Mouse (Mus musculus): ENCODE data around the gene Defb36. TPM values are rescaled to one million over a fixed set of nuclear protein-coding genes. Genes with fewer than 3 reads are reported as not detected.

Defb36 gene
- polyA plus RNA-seq, 1 experiment from 2014 or later, result not detected

- H3K27ac ChIP-seq, result no peak overlapping the region
- 0 out of 2 replicates have a peak overlapping the region, but pooled peaks have one; percentile 8 for H3K9ac ChIP-seq (replicated peaks)
- peaks cover 11% of the 10 kb centered on the region; the same call in 1 of the 2 replicates for H3K4me1 ChIP-seq (replicated peaks)
- no peak overlapping the region for H3K4me3 ChIP-seq (replicated peaks)
- no peaks in the 10 kb centered on the region for H3K9me3 ChIP-seq
- 0 out of 2 replicates have a peak, but pooled peaks have one; percentile 54 for ATAC-seq (ENCODE audit: insufficient number of reproducible peaks, insufficient read depth, low FRiP score, low TSS enrichment, low read depth)
- peaks cover 23% of the 10 kb centered on the region for H3K27me3 ChIP-seq
- H3K36me3 ChIP-seq, result no peaks in the 10 kb centered on the region
- 85% methylated on average over 6 of the region's 6 CpGs for WGBS
- H3K4me2 ChIP-seq, result no peak overlapping the region
Measured at GRCm38 (mm10) chr2:152637006-152637322, 32.8 kb downstream of the Defb36 start.

DNA sequence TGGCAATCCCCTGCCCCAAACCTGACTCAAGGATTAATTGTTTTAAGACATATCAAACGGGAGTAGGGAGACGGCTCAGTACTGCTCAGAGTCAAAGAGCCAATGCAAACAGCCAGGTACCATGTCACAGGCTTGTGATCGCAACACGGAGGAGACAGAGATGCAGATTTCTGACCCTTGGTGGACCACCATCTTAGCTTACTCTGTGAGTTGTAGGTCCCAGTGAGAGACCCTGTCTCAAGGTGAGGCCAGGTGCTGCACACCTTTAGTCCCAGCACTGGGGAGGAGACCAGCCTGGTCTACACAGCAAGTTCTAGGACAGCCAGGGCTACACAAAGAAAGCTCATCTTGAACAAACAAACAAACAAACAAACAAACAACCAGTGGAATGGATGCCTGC lies 33.3 kb downstream of the Defb36 start:
- no peaks in the 10 kb centered on the region for H3K9me3 ChIP-seq
- H3K27me3 ChIP-seq, result peaks cover 19% of the 10 kb centered on the region
- no peak overlapping the region for H3K4me2 ChIP-seq
- no peak overlapping the region for H3K4me3 ChIP-seq (replicated peaks)
- no peaks in the 10 kb centered on the region for H3K36me3 ChIP-seq
- H3K27ac ChIP-seq, result no peak overlapping the region
- H3K4me1 ChIP-seq (replicated peaks), result peaks cover 6% of the 10 kb centered on the region; the same call in 1 of the 2 replicates
- no peak overlapping the region for H3K9ac ChIP-seq (replicated peaks)
- no peak for ATAC-seq (ENCODE audit: insufficient number of reproducible peaks, insufficient read depth, low FRiP score, low TSS enrichment, low read depth)
- 81% methylated on average over 4 of the region's 4 CpGs for WGBS

DNA sequence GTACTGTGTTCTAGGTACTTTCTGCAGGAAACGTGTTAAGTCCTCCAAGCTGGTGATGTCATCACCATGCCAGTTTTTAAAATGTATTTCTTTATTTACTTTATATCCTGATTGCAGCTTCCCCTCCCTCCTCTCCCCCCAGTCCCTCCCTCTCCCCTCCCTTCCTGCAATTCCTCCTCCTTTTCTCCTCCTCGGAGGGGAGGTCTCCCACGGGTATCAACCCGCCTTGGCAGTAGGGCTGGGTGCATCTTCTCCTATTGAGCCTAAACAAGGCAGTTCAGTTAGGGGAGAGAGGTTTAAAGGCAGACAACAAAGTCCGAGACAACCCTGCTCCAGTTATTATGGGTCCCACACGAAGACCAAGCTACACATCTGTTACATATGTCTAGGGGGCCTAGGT lies 34.7 kb downstream of the Defb36 start:
- Histone ChIP-seq H3K27ac (no peak overlapping the region), H3K9me3 (no peaks in the 10 kb centered on the region), H3K9ac (replicated peaks) (no peak overlapping the region), H3K4me2 (no peak overlapping the region), H3K4me1 (replicated peaks) (no peaks in the 10 kb centered on the region), H3K4me3 (replicated peaks) (no peak overlapping the region), H3K36me3 (no peaks in the 10 kb centered on the region), H3K27me3 (peaks cover 10% of the 10 kb centered on the region)
- 65% methylated on average over 6 of the region's 6 CpGs for WGBS
- ATAC-seq (ENCODE audit: insufficient number of reproducible peaks, insufficient read depth, low FRiP score, low TSS enrichment, low read depth), result no peak

- Histone ChIP-seq H3K9me3 (no peaks in the 10 kb centered on the region), H3K4me3 (replicated peaks) (no peak overlapping the region), H3K27me3 (peaks cover 6% of the 10 kb centered on the region), H3K4me1 (replicated peaks) (no peaks in the 10 kb centered on the region), H3K9ac (replicated peaks) (no peak overlapping the region), H3K27ac (no peak overlapping the region), H3K36me3 (no peaks in the 10 kb centered on the region), H3K4me2 (no peak overlapping the region)
- ATAC-seq (ENCODE audit: insufficient number of reproducible peaks, insufficient read depth, low FRiP score, low TSS enrichment, low read depth), result no peak
- 32% methylated on average over 11 of the region's 11 CpGs for WGBS
Measured at GRCm38 (mm10) chr2:152639406-152640113, 35.4 kb downstream of the Defb36 start.

DNA sequence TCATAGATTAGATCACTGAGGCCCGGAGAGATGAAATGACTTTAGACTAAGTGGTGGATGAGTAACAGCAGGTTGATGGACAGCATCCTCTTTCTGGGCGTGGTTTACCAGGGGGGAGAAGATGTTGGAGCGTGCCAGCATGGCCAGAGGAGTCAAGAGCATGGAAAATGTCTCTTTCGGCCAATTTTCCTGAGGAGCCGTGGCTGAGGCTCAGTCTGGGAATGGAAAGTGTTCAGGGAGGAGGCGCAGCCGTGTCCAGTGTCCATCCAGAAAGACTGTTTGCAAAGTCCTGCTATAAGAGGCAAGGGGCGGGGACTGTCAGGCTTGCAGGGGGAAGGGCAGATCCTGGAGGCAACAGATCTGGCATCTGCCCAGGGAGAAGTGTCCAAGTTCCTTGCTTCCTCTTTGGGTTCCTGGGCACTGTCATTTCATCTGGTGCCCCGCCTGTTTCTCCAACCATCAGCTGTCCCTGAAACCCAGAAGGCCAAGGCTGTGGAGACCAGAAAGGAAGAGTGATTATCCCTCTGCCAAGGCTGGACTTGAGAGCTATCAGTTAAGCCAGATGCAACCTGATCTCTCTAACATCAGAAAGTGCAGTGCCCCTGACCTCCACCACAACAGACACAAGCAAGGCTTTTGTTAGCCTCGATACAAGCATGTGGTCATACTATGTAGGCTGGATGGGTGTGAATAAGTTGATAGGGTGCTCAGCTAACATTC lies 48.9 kb downstream of the Defb36 start:
- no peak for ATAC-seq (ENCODE audit: insufficient number of reproducible peaks, insufficient read depth, low FRiP score, low TSS enrichment, low read depth)
- no peak overlapping the region for H3K4me3 ChIP-seq (replicated peaks)
- H3K4me2 ChIP-seq, result no peak overlapping the region
- H3K27ac ChIP-seq, result no peak overlapping the region
- no peaks in the 10 kb centered on the region for H3K27me3 ChIP-seq
- no peak overlapping the region for H3K9ac ChIP-seq (replicated peaks)
- no peaks in the 10 kb centered on the region for H3K36me3 ChIP-seq
- H3K9me3 ChIP-seq, result peaks cover 2% of the 10 kb centered on the region
- WGBS, result 73% methylated on average over 10 of the region's 10 CpGs
- no peaks in the 10 kb centered on the region; the same call in 1 of the 2 replicates for H3K4me1 ChIP-seq (replicated peaks)

DNA sequence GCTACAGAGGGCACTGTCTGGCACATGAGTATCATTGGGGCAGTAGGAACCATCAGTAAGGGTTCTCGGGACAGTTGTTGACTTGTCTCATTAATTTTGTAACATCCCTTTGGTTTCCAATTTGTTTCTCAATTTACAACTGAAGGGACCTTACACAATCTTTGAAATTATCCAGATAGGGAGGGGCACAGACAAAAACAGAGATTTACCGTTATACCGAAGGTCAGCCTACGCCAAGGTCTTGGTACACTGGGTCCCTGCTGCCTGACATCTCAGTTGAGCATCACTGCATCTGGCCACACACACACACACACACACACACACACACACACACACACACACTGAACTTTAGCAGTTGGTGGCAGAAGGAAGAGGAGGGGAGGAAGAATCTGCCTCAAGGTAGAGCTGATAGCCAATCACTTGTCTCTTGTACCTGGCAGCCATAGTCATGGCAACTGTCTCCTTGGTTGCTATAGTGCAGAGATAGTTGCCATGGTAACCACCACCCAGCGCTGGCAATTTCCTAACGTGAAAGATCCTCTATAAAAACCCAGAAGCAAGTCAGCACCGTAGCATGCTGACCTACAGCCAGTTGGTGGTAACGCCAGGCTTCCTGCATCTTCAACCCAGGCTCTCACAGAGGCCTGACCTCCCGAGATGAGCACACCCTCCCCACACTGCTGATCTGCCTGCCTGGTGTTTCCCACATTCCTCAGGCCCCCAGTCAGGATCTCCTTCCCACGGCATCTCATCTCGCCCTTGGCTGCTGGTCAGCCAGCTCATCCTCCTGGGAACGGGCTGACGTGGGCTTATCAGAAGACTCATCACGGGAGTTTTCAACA lies 50.0 kb downstream of the Defb36 start:
- Histone ChIP-seq H3K9ac (replicated peaks) (no peak overlapping the region), H3K27me3 (no peaks in the 10 kb centered on the region), H3K27ac (no peak overlapping the region), H3K36me3 (no peaks in the 10 kb centered on the region), H3K4me1 (replicated peaks) (no peaks in the 10 kb centered on the region; the same call in 1 of the 2 replicates), H3K9me3 (peaks cover 5% of the 10 kb centered on the region), H3K4me2 (no peak overlapping the region), H3K4me3 (replicated peaks) (no peak overlapping the region)
- WGBS, result 47% methylated on average over 14 of the region's 14 CpGs
- no peak for ATAC-seq (ENCODE audit: insufficient number of reproducible peaks, insufficient read depth, low FRiP score, low TSS enrichment, low read depth)

GRCm38 (mm10) chr2:152657398-152657797 lies 53.3 kb downstream of the Defb36 start:
- no peak for ATAC-seq (ENCODE audit: insufficient number of reproducible peaks, insufficient read depth, low FRiP score, low TSS enrichment, low read depth)
- 56% methylated on average over 10 of the region's 10 CpGs for WGBS
- Histone ChIP-seq H3K4me1 (replicated peaks) (no peaks in the 10 kb centered on the region; the same call in 1 of the 2 replicates), H3K4me2 (no peak overlapping the region), H3K9ac (replicated peaks) (no peak overlapping the region), H3K9me3 (peaks cover 5% of the 10 kb centered on the region), H3K36me3 (no peaks in the 10 kb centered on the region), H3K4me3 (replicated peaks) (no peak overlapping the region), H3K27ac (no peak overlapping the region), H3K27me3 (no peaks in the 10 kb centered on the region)

- Histone ChIP-seq H3K27me3 (no peaks in the 10 kb centered on the region), H3K36me3 (no peaks in the 10 kb centered on the region), H3K4me3 (replicated peaks) (no peak overlapping the region), H3K9ac (replicated peaks) (no peak overlapping the region), H3K9me3 (peaks cover 5% of the 10 kb centered on the region), H3K27ac (no peak overlapping the region), H3K4me1 (replicated peaks) (no peaks in the 10 kb centered on the region), H3K4me2 (no peak overlapping the region)
- 75% methylated on average over 6 of the region's 6 CpGs for WGBS
- ATAC-seq (ENCODE audit: insufficient number of reproducible peaks, insufficient read depth, low FRiP score, low TSS enrichment, low read depth), result no peak
Measured at GRCm38 (mm10) chr2:152661163-152661562, 57.0 kb downstream of the Defb36 start.

Other genes starting within 250 kb of the Defb36 start
- gene Nrsn2, start 227.7 kb upstream of the Defb36 start, polyA plus RNA-seq (2016; fragmentation: Nextera tagmentation; extraction: Ambion mirVana), result 2.2 and 3.0 TPM in 2 replicates
- 15.6 and 16.8 TPM in 2 replicates for gene Sox12, start 206.3 kb upstream of the Defb36 start, polyA plus RNA-seq (2016; fragmentation: Nextera tagmentation; extraction: Ambion mirVana)
- 74.1 and 76.6 TPM in 2 replicates for gene Zcchc3, start 189.3 kb upstream of the Defb36 start, polyA plus RNA-seq (2016; fragmentation: Nextera tagmentation; extraction: Ambion mirVana)
- gene 6820408C15Rik, start 188.7 kb upstream of the Defb36 start, polyA plus RNA-seq (2016; fragmentation: Nextera tagmentation; extraction: Ambion mirVana), result 0.24 and 0.59 TPM in 2 replicates
- not detected in 2 replicates for gene Defb23, start 139.7 kb upstream of the Defb36 start, polyA plus RNA-seq (2016; fragmentation: Nextera tagmentation; extraction: Ambion mirVana)
- gene Defb20, start 127.3 kb upstream of the Defb36 start, polyA plus RNA-seq (2016; fragmentation: Nextera tagmentation; extraction: Ambion mirVana), result not detected in 2 replicates
- not detected in 2 replicates for gene Defb22, start 114.2 kb upstream of the Defb36 start, polyA plus RNA-seq (2016; fragmentation: Nextera tagmentation; extraction: Ambion mirVana)
- gene Defb26, start 92.6 kb upstream of the Defb36 start, polyA plus RNA-seq (2016; fragmentation: Nextera tagmentation; extraction: Ambion mirVana), result not detected in 2 replicates
- not detected in 2 replicates for gene Defb28, start 86.1 kb upstream of the Defb36 start, polyA plus RNA-seq (2016; fragmentation: Nextera tagmentation; extraction: Ambion mirVana)
- not detected in 2 replicates for gene Defb29, start 64.2 kb upstream of the Defb36 start, polyA plus RNA-seq (2016; fragmentation: Nextera tagmentation; extraction: Ambion mirVana)
- gene Gm17416, start 35.0 kb upstream of the Defb36 start, polyA plus RNA-seq (2016; fragmentation: Nextera tagmentation; extraction: Ambion mirVana), result not detected in 2 replicates
- gene Defb21, start 31.6 kb upstream of the Defb36 start, polyA plus RNA-seq (2016; fragmentation: Nextera tagmentation; extraction: Ambion mirVana), result not detected in 2 replicates
- not detected in 2 replicates for gene Defb19, start 24.0 kb upstream of the Defb36 start, polyA plus RNA-seq (2016; fragmentation: Nextera tagmentation; extraction: Ambion mirVana)
- gene Defb45, start 4.9 kb upstream of the Defb36 start, polyA plus RNA-seq (2016; fragmentation: Nextera tagmentation; extraction: Ambion mirVana), result not detected in 2 replicates
- gene Defb25, start 18.7 kb downstream of the Defb36 start, polyA plus RNA-seq (2016; fragmentation: Nextera tagmentation; extraction: Ambion mirVana), result not detected in 2 replicates
- gene Rem1, start 22.6 kb downstream of the Defb36 start, polyA plus RNA-seq (2016; fragmentation: Nextera tagmentation; extraction: Ambion mirVana), result 0.87 and 1.1 TPM in 2 replicates
- gene H13, start 65.1 kb downstream of the Defb36 start, polyA plus RNA-seq (2016; fragmentation: Nextera tagmentation; extraction: Ambion mirVana), result 129 and 135 TPM in 2 replicates
- gene Mcts2, start 82.7 kb downstream of the Defb36 start, polyA plus RNA-seq (2016; fragmentation: Nextera tagmentation; extraction: Ambion mirVana), result 36.3 and 39.2 TPM in 2 replicates
- 299 and 330 TPM in 2 replicates for gene Id1, start 131.9 kb downstream of the Defb36 start, polyA plus RNA-seq (2016; fragmentation: Nextera tagmentation; extraction: Ambion mirVana)
- 29.9 and 30.6 TPM in 2 replicates for gene Cox4i2, start 149.8 kb downstream of the Defb36 start, polyA plus RNA-seq (2016; fragmentation: Nextera tagmentation; extraction: Ambion mirVana)
- gene Bcl2l1, start 227.4 kb downstream of the Defb36 start, polyA plus RNA-seq (2016; fragmentation: Nextera tagmentation; extraction: Ambion mirVana), result 107 and 110 TPM in 2 replicates
- 110 and 114 TPM in 2 replicates for gene Tpx2, start 243.6 kb downstream of the Defb36 start, polyA plus RNA-seq (2016; fragmentation: Nextera tagmentation; extraction: Ambion mirVana)

All from limb, embryonic 12.5 days (tissue).